Mouse (Mus musculus): Measurements from ENCODE around the gene Lsr.
"Not testable (repeated sequence)": the region's sequence is repeated elsewhere in the genome, so short reads cannot be mapped to it uniquely, and the experiment has no call there.

Gene Lsr

GRCm38 (mm10) chr7:30924581-30924980 lies 48.7 kb downstream of the Lsr start, which contains the start of gene Hamp2:
Gene Hamp2 (minus strand): TSS chr7:30924681.
- DNase-seq (ENCODE audit: low read depth), result not testable (repeated sequence)

DNA sequence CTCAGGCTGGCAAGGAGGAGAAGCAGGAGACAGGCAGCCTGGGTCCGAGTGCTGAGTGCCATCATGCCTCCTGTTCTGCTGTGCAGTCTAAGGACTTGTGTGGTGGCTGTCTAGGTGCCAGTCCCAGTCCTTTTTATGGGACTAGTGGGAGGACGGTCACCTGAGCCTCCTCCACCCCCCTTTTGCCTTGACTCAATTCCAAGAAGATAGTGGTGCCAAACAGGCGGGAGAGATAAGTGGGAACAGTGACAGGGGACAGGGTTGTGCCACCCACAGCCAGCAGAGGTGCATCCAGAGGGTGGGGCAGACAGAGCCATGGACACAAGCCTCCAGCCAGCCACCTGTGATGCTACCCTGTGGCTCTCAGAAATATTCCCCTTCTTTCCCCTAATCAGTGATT lies 49.2 kb downstream of the Lsr start:
- no peak for DNase-seq (ENCODE audit: low read depth)

DNA sequence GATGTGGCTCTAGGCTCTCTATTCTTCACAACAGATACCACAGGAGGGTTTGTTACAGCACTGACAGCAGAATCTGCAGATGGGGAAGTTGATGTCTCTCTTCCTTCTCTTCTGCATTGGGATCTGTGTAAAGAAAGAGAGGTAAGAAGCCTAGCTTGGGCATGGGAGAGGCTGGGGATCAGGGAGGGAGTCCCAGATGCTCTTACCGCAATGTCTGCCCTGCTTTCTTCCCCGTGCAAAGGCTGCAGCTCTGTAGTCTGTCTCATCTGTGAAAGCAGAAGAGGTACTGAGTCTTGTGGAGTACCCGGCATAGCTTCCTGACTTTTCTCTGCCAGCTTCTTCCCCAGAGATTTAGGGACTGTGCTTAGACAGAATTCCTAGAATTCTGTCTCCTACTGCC lies 50.8 kb downstream of the Lsr start:
- not testable (repeated sequence) for DNase-seq (ENCODE audit: low read depth)

DNA sequence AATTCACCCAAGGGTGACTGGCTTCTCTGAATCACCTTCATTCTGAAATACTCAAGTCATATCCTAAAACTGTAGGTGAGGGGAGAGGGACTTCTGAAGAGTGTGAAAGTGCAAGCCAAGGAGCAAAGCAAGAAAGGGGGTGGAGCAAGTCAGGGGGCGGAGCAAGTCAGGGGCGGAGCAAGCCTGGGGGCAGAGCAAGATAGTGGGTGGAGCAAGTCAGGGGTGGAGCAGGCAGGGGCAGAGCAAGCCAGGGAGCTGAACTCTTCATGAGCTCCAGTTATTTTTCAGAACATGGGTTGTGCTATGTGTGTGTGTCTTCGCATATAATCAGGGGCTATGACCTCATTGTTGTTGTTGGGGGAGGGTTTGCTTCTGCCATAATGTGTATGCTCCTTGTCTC lies 53.0 kb downstream of the Lsr start:
- no peak for DNase-seq (ENCODE audit: low read depth)

- DNase-seq (ENCODE audit: low read depth), result no peak
Measured at GRCm38 (mm10) chr7:30917219-30917618, 56.0 kb downstream of the Lsr start.

- no peak for DNase-seq (ENCODE audit: low read depth)
Measured at GRCm38 (mm10) chr7:30916713-30917112, 56.6 kb downstream of the Lsr start.

GRCm38 (mm10) chr7:30914732-30915131 lies 58.5 kb downstream of the Lsr start, which contains the start of gene Mag:
Gene Mag (minus strand): TSS chr7:30914873.
- DNase-seq (ENCODE audit: low read depth), result no peak

DNA sequence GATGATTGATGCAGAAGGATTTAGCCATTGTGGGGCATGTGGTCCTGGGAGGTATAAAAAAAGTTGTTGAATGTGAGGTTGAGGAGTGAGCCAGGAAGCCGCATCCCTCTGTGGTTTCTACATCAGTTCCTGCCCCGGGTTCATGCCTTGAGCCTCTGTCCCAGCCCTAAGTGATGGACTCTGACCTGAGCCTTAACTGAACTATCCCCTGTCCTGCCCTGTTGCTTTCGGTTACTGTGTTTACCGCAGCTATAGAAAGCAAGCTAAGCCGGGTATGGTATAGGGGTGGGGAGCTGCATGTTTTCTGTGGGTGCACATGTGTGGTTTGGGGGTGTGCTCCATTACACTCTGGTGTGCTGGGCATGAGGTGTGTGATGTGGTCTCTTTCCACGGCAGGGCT lies 63.5 kb downstream of the Lsr start:
- no peak for DNase-seq (ENCODE audit: low read depth)

GRCm38 (mm10) chr7:30908992-30909431 lies 64.3 kb downstream of the Lsr start:
- DNase-seq (ENCODE audit: low read depth), result no peak

- no peak for DNase-seq (ENCODE audit: low read depth)
Measured at GRCm38 (mm10) chr7:30908277-30908991, 64.8 kb downstream of the Lsr start.

Data from fibroblast of lung, adult 2 months (primary cell).